Mouse (Mus musculus): ENCODE measurements around the gene Klhl20. TPM values are rescaled to one million over a fixed set of nuclear protein-coding genes. Genes with fewer than 3 reads are reported as not detected.

Gene Klhl20
- polyA plus RNA-seq, 1 experiment from 2014 or later = 18.1 TPM

GRCm38 (mm10) chr1:161070352-161071271 lies 60.7 kb downstream of the Klhl20 start, which contains the start of the genes Dars2 and Cenpl:
Gene Dars2, minus strand, starts transcription at chr1:161070658.
Gene Cenpl, plus strand, starts transcription at chr1:161070713.
- peak; percentile 96 for ATAC-seq (ENCODE audit: insufficient number of reproducible peaks, insufficient read depth, low FRiP score, low TSS enrichment, low read depth)
- peaks cover 7% of the 10 kb centered on the region; the same call in 1 of the 2 replicates for H3K36me3 ChIP-seq
- peak within 1 kb of the TSS; percentile 79 for H3K4me2 ChIP-seq
- H3K4me3 ChIP-seq = peak within 1 kb of the TSS; percentile 67
- no peaks in the 10 kb centered on the region for H3K9me3 ChIP-seq
- H3K27ac ChIP-seq = peak within 1 kb of the TSS; percentile 78
- peaks cover 26% of the 10 kb centered on the region for H3K4me1 ChIP-seq
- H3K27me3 ChIP-seq = no peaks in the 10 kb centered on the region
- under 1% methylated on average over 57 of the region's 57 CpGs for WGBS
- H3K9ac ChIP-seq = peak within 1 kb of the TSS; percentile 86

GRCm38 (mm10) chr1:161063351-161063750 lies 68.0 kb downstream of the Klhl20 start:
- Histone ChIP-seq H3K27ac (no peak overlapping the region), H3K9ac (no peak overlapping the region), H3K36me3 (peaks cover 10% of the 10 kb centered on the region), H3K27me3 (no peaks in the 10 kb centered on the region), H3K9me3 (no peaks in the 10 kb centered on the region), H3K4me1 (no peaks in the 10 kb centered on the region), H3K4me3 (no peak overlapping the region), H3K4me2 (no peak overlapping the region)
- ATAC-seq (ENCODE audit: insufficient number of reproducible peaks, insufficient read depth, low FRiP score, low TSS enrichment, low read depth) = no peak
- WGBS = 75% methylated on average over 1 of the region's 1 CpGs

GRCm38 (mm10) chr1:161057164-161057563 lies 74.1 kb downstream of the Klhl20 start:
- Histone ChIP-seq H3K4me2 (no peak overlapping the region), H3K9ac (no peak overlapping the region), H3K9me3 (no peaks in the 10 kb centered on the region), H3K4me1 (no peaks in the 10 kb centered on the region), H3K4me3 (no peak overlapping the region), H3K27ac (no peak overlapping the region), H3K36me3 (peaks cover 26% of the 10 kb centered on the region), H3K27me3 (no peaks in the 10 kb centered on the region)
- WGBS = 96% methylated on average over 1 of the region's 1 CpGs
- ATAC-seq (ENCODE audit: insufficient number of reproducible peaks, insufficient read depth, low FRiP score, low TSS enrichment, low read depth) = no peak

GRCm38 (mm10) chr1:161046972-161047371 lies 84.3 kb downstream of the Klhl20 start:
- WGBS = 85% methylated on average over 3 of the region's 3 CpGs
- H3K4me3 ChIP-seq = no peak overlapping the region
- H3K27me3 ChIP-seq = no peaks in the 10 kb centered on the region
- no peak for ATAC-seq (ENCODE audit: insufficient number of reproducible peaks, insufficient read depth, low FRiP score, low TSS enrichment, low read depth)
- no peak overlapping the region for H3K4me2 ChIP-seq
- H3K36me3 ChIP-seq = peaks cover 42% of the 10 kb centered on the region
- H3K27ac ChIP-seq = no peak overlapping the region
- H3K4me1 ChIP-seq = no peaks in the 10 kb centered on the region
- no peak overlapping the region for H3K9ac ChIP-seq
- no peaks in the 10 kb centered on the region for H3K9me3 ChIP-seq

GRCm38 (mm10) chr1:161041261-161042020 lies 89.9 kb downstream of the Klhl20 start:
- no peak for ATAC-seq (ENCODE audit: insufficient number of reproducible peaks, insufficient read depth, low FRiP score, low TSS enrichment, low read depth)
- H3K27ac ChIP-seq = no peak overlapping the region
- no peak overlapping the region for H3K4me2 ChIP-seq
- H3K4me3 ChIP-seq = no peak overlapping the region
- H3K4me1 ChIP-seq = peaks cover 4% of the 10 kb centered on the region
- WGBS = 88% methylated on average over 7 of the region's 7 CpGs
- H3K9ac ChIP-seq = no peak overlapping the region
- no peaks in the 10 kb centered on the region for H3K27me3 ChIP-seq
- peaks cover 61% of the 10 kb centered on the region for H3K36me3 ChIP-seq
- H3K9me3 ChIP-seq = no peaks in the 10 kb centered on the region

- H3K27ac ChIP-seq = peak overlapping the region; percentile 65; the same call in 1 of the 2 replicates
- no peaks in the 10 kb centered on the region for H3K9me3 ChIP-seq
- H3K4me3 ChIP-seq = no peak overlapping the region
- no peak for ATAC-seq (ENCODE audit: insufficient number of reproducible peaks, insufficient read depth, low FRiP score, low TSS enrichment, low read depth)
- no peak overlapping the region for H3K4me2 ChIP-seq
- no peak overlapping the region for H3K9ac ChIP-seq
- peaks cover 61% of the 10 kb centered on the region for H3K36me3 ChIP-seq
- H3K4me1 ChIP-seq = peaks cover 4% of the 10 kb centered on the region
- H3K27me3 ChIP-seq = no peaks in the 10 kb centered on the region
These were observed 90.5 kb downstream of the Klhl20 start for GRCm38 (mm10) chr1:161040855-161041254.

GRCm38 (mm10) chr1:161040426-161040770 lies 90.9 kb downstream of the Klhl20 start:
- WGBS = 64% methylated on average over 1 of the region's 1 CpGs
- no peak for ATAC-seq (ENCODE audit: insufficient number of reproducible peaks, insufficient read depth, low FRiP score, low TSS enrichment, low read depth)
- Histone ChIP-seq H3K9ac (no peak overlapping the region), H3K4me2 (no peak overlapping the region), H3K27me3 (no peaks in the 10 kb centered on the region), H3K36me3 (peaks cover 58% of the 10 kb centered on the region), H3K4me3 (no peak overlapping the region), H3K4me1 (peaks cover 4% of the 10 kb centered on the region), H3K9me3 (no peaks in the 10 kb centered on the region), H3K27ac (peak overlapping the region; percentile 65; the same call in 1 of the 2 replicates)

- WGBS = 10% methylated on average over 3 of the region's 3 CpGs
- Histone ChIP-seq H3K9ac (no peak overlapping the region), H3K27ac (peak overlapping the region; percentile 40; the same call in 1 of the 2 replicates), H3K4me1 (peaks cover 4% of the 10 kb centered on the region), H3K4me3 (no peak overlapping the region), H3K9me3 (no peaks in the 10 kb centered on the region), H3K27me3 (no peaks in the 10 kb centered on the region), H3K36me3 (peaks cover 53% of the 10 kb centered on the region), H3K4me2 (no peak overlapping the region)
- ATAC-seq (ENCODE audit: insufficient number of reproducible peaks, insufficient read depth, low FRiP score, low TSS enrichment, low read depth) = no peak; the same call in 1 of the 2 replicates
These were observed 91.4 kb downstream of the Klhl20 start for GRCm38 (mm10) chr1:161039741-161040425.

- no peak overlapping the region for H3K9ac ChIP-seq
- no peaks in the 10 kb centered on the region for H3K9me3 ChIP-seq
- ATAC-seq (ENCODE audit: insufficient number of reproducible peaks, insufficient read depth, low FRiP score, low TSS enrichment, low read depth) = no peak
- peaks cover 47% of the 10 kb centered on the region for H3K36me3 ChIP-seq
- WGBS = 11% methylated on average over 3 of the region's 3 CpGs
- no peaks in the 10 kb centered on the region for H3K27me3 ChIP-seq
- H3K4me2 ChIP-seq = no peak overlapping the region
- H3K27ac ChIP-seq = peak overlapping the region; percentile 39; the same call in 1 of the 2 replicates
- H3K4me3 ChIP-seq = no peak overlapping the region
- peaks cover 4% of the 10 kb centered on the region for H3K4me1 ChIP-seq
These were observed 92.2 kb downstream of the Klhl20 start for GRCm38 (mm10) chr1:161038968-161039721.

Data from embryonic facial prominence, embryonic 13.5 days (tissue).